Mouse (Mus musculus) small intestine, adult 2 months (tissue): ENCODE measurements around the gene Tmem98. TPM values are rescaled to one million over a fixed set of nuclear protein-coding genes. Genes with fewer than 3 reads are reported as not detected.

Experiments used
- H3K27ac ChIP-seq: fragments of 200-500 bp; 2 replicates; pipeline ENCODE4 v1.5.1; 2012; ENCODE audit warnings: low read depth, low read length, control low read depth, inconsistent platforms; ENCODE audit not compliant: insufficient read depth
- H3K27me3 ChIP-seq: fragments of 200-500 bp; 2 replicates; pipeline ENCODE4 v1.6.1; 2012; ENCODE audit warnings: mild to moderate bottlenecking, moderate library complexity, low read length, inconsistent platforms; ENCODE audit not compliant: control insufficient read depth, insufficient read depth
- H3K36me3 ChIP-seq: fragments of 200-500 bp; 2 replicates; pipeline ENCODE4 v1.6.1; 2012; ENCODE audit warnings: mild to moderate bottlenecking, low read length, control low read depth, inconsistent platforms; ENCODE audit not compliant: control insufficient read depth, insufficient read depth
- H3K4me1 ChIP-seq: fragments of 200-500 bp; 2 replicates; pipeline ENCODE4 v1.6.1; 2012; ENCODE audit warnings: low read length, inconsistent platforms, mixed read lengths; ENCODE audit not compliant: control insufficient read depth, insufficient read depth, insufficient read length
- H3K4me3 ChIP-seq: fragments of 200-500 bp; 2 replicates; pipeline ENCODE4 v1.5.1; 2012; ENCODE audit warnings: low read depth, mild to moderate bottlenecking, control low read depth, inconsistent platforms, low read length, moderate library complexity
- CTCF ChIP-seq: fragments of 200-500 bp; IDR thresholded peaks from 2 replicates; pipeline ENCODE4 v1.5.1; 2012; ENCODE audit warnings: low read depth, mild to moderate bottlenecking, control low read depth, inconsistent platforms, low read length, moderate library complexity, mixed read lengths; ENCODE audit not compliant: insufficient replicate concordance, insufficient read length; ENCODE audit errors: extremely low read depth
- POLR2A ChIP-seq: fragments of 200-500 bp; IDR thresholded peaks from 2 replicates; pipeline ENCODE4 v1.6.1; 2012; ENCODE audit warnings: low read depth, mild to moderate bottlenecking, control low read depth, inconsistent platforms, low read length, moderate library complexity
- whole genome bisulfite sequencing: fragments of 180-500 bp; shearing (Covaris S2); methylation state at CpG from one replicate; pipeline ENCODE4 v1.1.7; 2018; 5-methylcytosine and 5-hydroxymethylcytosine counted together
- polyA plus RNA-seq: library from polyadenylated mRNA; depleted of rRNA; stranded (reverse); fragments of >200 nt; gene quantifications from 2 replicates; pipeline ENCODE4 v1.2.3, GENCODE M21; 2012

The Tmem98 gene
- polyA plus RNA-seq, 1 experiment, result 209 TPM

GRCm38 (mm10) chr11:80791677-80792432 lies 18.1 kb upstream of the Tmem98 start:
- no peak overlapping the region for H3K4me3 ChIP-seq
- no peak for TF ChIP-seq CTCF
- peak overlapping the region; percentile 97 for H3K27ac ChIP-seq
- H3K27me3 ChIP-seq, result no peaks in the 10 kb centered on the region
- no peaks in the 10 kb centered on the region for H3K36me3 ChIP-seq
- WGBS, result 14% methylated on average over 3 of the region's 3 CpGs
- H3K4me1 ChIP-seq, result peaks cover 30% of the 10 kb centered on the region

- no peak overlapping the region for H3K4me3 ChIP-seq
- H3K27ac ChIP-seq, result no peak overlapping the region
- TF ChIP-seq POLR2A, result no peak
- no peak for TF ChIP-seq CTCF
- no peaks in the 10 kb centered on the region for H3K36me3 ChIP-seq
- H3K4me1 ChIP-seq, result peaks cover 32% of the 10 kb centered on the region
- H3K27me3 ChIP-seq, result no peaks in the 10 kb centered on the region
- WGBS, result 88% methylated on average over 4 of the region's 4 CpGs
These were observed 16.6 kb upstream of the Tmem98 start for GRCm38 (mm10) chr11:80793386-80793785.

- no peak overlapping the region for H3K4me3 ChIP-seq
- no peak overlapping the region for H3K27ac ChIP-seq
- H3K36me3 ChIP-seq, result no peaks in the 10 kb centered on the region
- TF ChIP-seq POLR2A (no peak), CTCF (no peak)
- WGBS, result 89% methylated on average over 4 of the region's 4 CpGs
- H3K4me1 ChIP-seq, result peaks cover 29% of the 10 kb centered on the region
- no peaks in the 10 kb centered on the region for H3K27me3 ChIP-seq
These were observed 15.7 kb upstream of the Tmem98 start for GRCm38 (mm10) chr11:80794290-80794689.

DNA sequence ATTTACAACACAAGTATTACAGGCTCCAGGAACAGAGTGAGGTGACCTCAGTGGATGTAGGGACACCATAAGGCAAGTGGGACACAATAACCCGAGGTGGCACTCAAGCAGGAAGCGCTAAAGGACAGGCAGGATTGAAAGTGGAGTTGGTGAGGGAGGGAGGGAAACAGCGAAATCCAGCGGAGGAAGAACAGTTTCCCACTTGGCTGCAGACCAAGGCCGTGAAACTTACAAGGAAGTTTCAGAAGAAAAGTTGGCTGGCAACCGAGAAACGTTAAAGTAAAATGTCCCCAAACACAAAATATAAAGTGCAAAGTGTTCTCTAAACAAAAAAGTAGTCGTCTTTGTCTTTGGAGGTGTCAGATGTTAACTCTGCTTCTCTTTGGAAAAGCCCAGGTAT lies 14.5 kb upstream of the Tmem98 start:
- TF ChIP-seq POLR2A (no peak), CTCF (no peak)
- H3K4me3 ChIP-seq, result no peak overlapping the region
- H3K27ac ChIP-seq, result peak overlapping the region; percentile 48
- WGBS, result 9% methylated on average over 8 of the region's 8 CpGs
- H3K36me3 ChIP-seq, result no peaks in the 10 kb centered on the region
- no peaks in the 10 kb centered on the region for H3K27me3 ChIP-seq
- H3K4me1 ChIP-seq, result peaks cover 27% of the 10 kb centered on the region

- no peaks in the 10 kb centered on the region for H3K27me3 ChIP-seq
- H3K4me1 ChIP-seq, result peaks cover 18% of the 10 kb centered on the region
- 16% methylated on average over 3 of the region's 3 CpGs for WGBS
- no peak overlapping the region for H3K4me3 ChIP-seq
- H3K27ac ChIP-seq, result no peak overlapping the region
- TF ChIP-seq CTCF, result peak; percentile 76; the same call in 1 of the 2 replicates
- no peak for TF ChIP-seq POLR2A
- no peaks in the 10 kb centered on the region for H3K36me3 ChIP-seq
These were observed 10.0 kb upstream of the Tmem98 start for GRCm38 (mm10) chr11:80799979-80800378.

DNA sequence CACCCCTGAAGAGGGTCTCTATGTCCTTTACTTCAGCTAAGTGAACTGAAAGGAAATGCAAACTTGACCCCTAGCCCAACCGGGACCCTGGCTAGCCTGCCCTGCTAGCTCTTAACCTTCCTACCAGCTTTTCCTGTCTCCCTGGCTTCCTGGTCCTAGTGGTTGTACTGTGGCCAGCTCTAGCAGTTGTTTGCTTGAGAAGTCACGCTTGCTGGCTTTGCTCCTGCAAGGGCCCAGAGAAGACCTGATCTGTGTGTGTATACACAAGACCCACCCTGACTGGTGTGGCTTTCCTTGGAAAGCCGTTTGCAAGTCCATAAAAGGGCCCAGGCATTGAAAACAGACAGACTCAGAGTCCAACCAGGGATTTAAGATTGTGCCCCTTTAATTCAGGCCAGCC lies 7.3 kb upstream of the Tmem98 start:
- H3K27me3 ChIP-seq, result no peaks in the 10 kb centered on the region
- H3K36me3 ChIP-seq, result no peaks in the 10 kb centered on the region
- WGBS, result 10% methylated on average over 3 of the region's 3 CpGs
- H3K27ac ChIP-seq, result peak overlapping the region; percentile 75
- peaks cover 26% of the 10 kb centered on the region for H3K4me1 ChIP-seq
- no peak overlapping the region for H3K4me3 ChIP-seq
- TF ChIP-seq POLR2A (no peak), CTCF (no peak)

DNA sequence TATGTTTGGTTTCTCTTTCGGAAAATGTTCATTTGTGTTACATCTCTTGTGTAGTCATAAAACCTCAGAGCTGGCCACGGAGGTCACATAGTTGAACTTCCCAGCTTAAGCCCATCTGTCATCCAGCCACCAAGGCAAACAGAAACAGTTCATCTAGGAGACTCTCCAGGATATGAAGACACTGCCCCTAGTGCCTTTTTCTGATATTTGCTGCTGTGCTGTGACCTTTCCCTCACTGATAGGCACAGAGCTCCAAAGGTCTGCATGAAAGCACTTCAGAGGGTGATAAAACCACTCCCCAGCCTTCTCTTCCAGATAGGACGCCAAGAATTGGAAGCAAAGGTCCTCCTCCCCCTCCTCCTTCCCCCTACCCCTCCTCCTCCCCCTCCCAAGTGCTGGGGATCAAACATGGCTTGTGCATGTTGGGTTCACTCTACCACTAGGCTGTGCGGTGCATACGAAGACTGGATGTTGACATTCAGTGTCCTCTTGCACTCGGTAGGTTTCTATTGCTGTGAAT lies 1.4 kb upstream of the Tmem98 start:
- H3K27ac ChIP-seq, result peak overlapping the region; percentile 88
- WGBS, result 21% methylated on average over 6 of the region's 6 CpGs
- H3K27me3 ChIP-seq, result no peaks in the 10 kb centered on the region
- peaks cover 27% of the 10 kb centered on the region for H3K4me1 ChIP-seq
- H3K4me3 ChIP-seq, result no peak overlapping the region
- TF ChIP-seq POLR2A (no peak), CTCF (no peak)
- peaks cover 5% of the 10 kb centered on the region; the same call in 1 of the 2 replicates for H3K36me3 ChIP-seq
